Mouse (Mus musculus) lung, postnatal 25 days (tissue): ENCODE measurements around the gene Gpr107.

Source experiments
- DNase-seq: peaks from one replicate; pipeline ENCODE4 v3.0.0; 2022; ENCODE audit warnings: low spot score

Gene Gpr107

GRCm38 (mm10) chr2:31151892-31152812 is at the start of gene Gpr107:
TSS of gene Gpr107 (plus strand) at chr2:31152316.
- peak; percentile 86 for DNase-seq

- DNase-seq: no peak
Observed at GRCm38 (mm10) chr2:31103321-31103720, 48.8 kb upstream of the Gpr107 start.

GRCm38 (mm10) chr2:31105279-31105678 is 46.8 kb upstream of the Gpr107 start:
- no peak for DNase-seq

- no peak for DNase-seq
Observed at GRCm38 (mm10) chr2:31106004-31106403, 46.1 kb upstream of the Gpr107 start.

GRCm38 (mm10) chr2:31106621-31107320 is 45.3 kb upstream of the Gpr107 start:
- no peak for DNase-seq

GRCm38 (mm10) chr2:31108186-31108585 is 43.9 kb upstream of the Gpr107 start:
- no peak for DNase-seq

- DNase-seq: no peak
Observed at GRCm38 (mm10) chr2:31109960-31110548, 42.1 kb upstream of the Gpr107 start.

- DNase-seq: no peak
Observed at GRCm38 (mm10) chr2:31111685-31112084, 40.4 kb upstream of the Gpr107 start.

- DNase-seq: no peak
Observed at GRCm38 (mm10) chr2:31114205-31114604, 37.9 kb upstream of the Gpr107 start.

GRCm38 (mm10) chr2:31115091-31115942 is 36.8 kb upstream of the Gpr107 start:
- DNase-seq: no peak

- DNase-seq: no peak
Observed at GRCm38 (mm10) chr2:31115943-31116731, 36.0 kb upstream of the Gpr107 start.

GRCm38 (mm10) chr2:31118211-31118610 is 33.9 kb upstream of the Gpr107 start:
- no peak for DNase-seq

- DNase-seq: no peak
Observed at GRCm38 (mm10) chr2:31118639-31119380, 33.3 kb upstream of the Gpr107 start.

GRCm38 (mm10) chr2:31119795-31120194 is 32.3 kb upstream of the Gpr107 start:
- no peak for DNase-seq

GRCm38 (mm10) chr2:31121131-31121693 is 30.9 kb upstream of the Gpr107 start:
- no peak for DNase-seq

GRCm38 (mm10) chr2:31122806-31123205 is 29.3 kb upstream of the Gpr107 start:
- DNase-seq: no peak

GRCm38 (mm10) chr2:31123493-31123892 is 28.6 kb upstream of the Gpr107 start:
- DNase-seq: no peak

- no peak for DNase-seq
Observed at GRCm38 (mm10) chr2:31124694-31125093, 27.4 kb upstream of the Gpr107 start.

- no peak for DNase-seq
Observed at GRCm38 (mm10) chr2:31125156-31125555, 27.0 kb upstream of the Gpr107 start.

- DNase-seq: no peak
Observed at GRCm38 (mm10) chr2:31126048-31126447, 26.1 kb upstream of the Gpr107 start.
